Mouse (Mus musculus) liver, embryonic 14.5 days (tissue): ENCODE measurements at regions not wholly inside any gene's neighbourhood (a gene's known extent, or its start where the extent isn't known, plus 50 kb on each side); places are given as distances from the start of the nearest gene placed in this dataset.

ENCODE experiments used
- CTCF ChIP-seq: IDR thresholded peaks from 2 replicates; pipeline ENCODE4 v1.5.1; 2016; ENCODE audit warnings: antibody characterized with exemption, low read depth, control low read depth
- EP300 ChIP-seq: IDR thresholded peaks from 2 replicates; pipeline ENCODE4 v1.6.1; 2016; ENCODE audit warnings: antibody characterized with exemption, low read depth

- TF ChIP-seq CTCF, result no peak
- no peak for TF ChIP-seq EP300
Observed at GRCm38 (mm10) chr14:114863585-114863984, 228.4 kb upstream of the Gpc5 start.
